Mouse (Mus musculus) myocyte (in vitro differentiated cells): ENCODE results near the gene Slc22a12.

ENCODE experiments used
- MAX ChIP-seq: IDR thresholded peaks from one replicate; pipeline ENCODE4 v1.6.1; 2011; ENCODE audit warnings: low read depth, mild to moderate bottlenecking, control low read depth
- MYOG ChIP-seq, 3 experiments: IDR thresholded peaks; one replicate each; pipeline ENCODE4 v1.6.1; 2011; ENCODE audit warnings: control low read depth in 2 of 3, low read depth in 2 of 3, mild to moderate bottlenecking in 2 of 3; ENCODE audit not compliant: insufficient read length in 2 of 3, control insufficient read depth in 1 of 3, insufficient read depth in 1 of 3
- POLR2A ChIP-seq: IDR thresholded peaks from one replicate; pipeline ENCODE4 v1.6.1; 2011; ENCODE audit warnings: low read depth, mild to moderate bottlenecking, control low read depth, moderate library complexity; ENCODE audit not compliant: insufficient read length
- POLR2AphosphoS2 ChIP-seq: IDR thresholded peaks from one replicate; pipeline ENCODE4 v1.6.1; 2011; ENCODE audit warnings: low read depth, control low read depth; ENCODE audit not compliant: insufficient read length
- REST ChIP-seq: IDR thresholded peaks from one replicate; pipeline ENCODE4 v1.6.1; 2011; ENCODE audit warnings: mild to moderate bottlenecking, control low read depth, moderate library complexity; ENCODE audit not compliant: insufficient read depth, insufficient read length
- TCF12 ChIP-seq: IDR thresholded peaks from one replicate; pipeline ENCODE4 v1.6.1; 2011; ENCODE audit warnings: mild to moderate bottlenecking, control low read depth; ENCODE audit not compliant: poor library complexity, insufficient read depth, severe bottlenecking
- TCF3 ChIP-seq: IDR thresholded peaks from one replicate; pipeline ENCODE4 v1.6.1; 2011; ENCODE audit warnings: low read depth, control low read depth; ENCODE audit not compliant: insufficient read length
- USF1 ChIP-seq: IDR thresholded peaks from one replicate; pipeline ENCODE4 v1.6.1; 2011; ENCODE audit warnings: low read depth, mild to moderate bottlenecking, control low read depth, moderate library complexity

DNA sequence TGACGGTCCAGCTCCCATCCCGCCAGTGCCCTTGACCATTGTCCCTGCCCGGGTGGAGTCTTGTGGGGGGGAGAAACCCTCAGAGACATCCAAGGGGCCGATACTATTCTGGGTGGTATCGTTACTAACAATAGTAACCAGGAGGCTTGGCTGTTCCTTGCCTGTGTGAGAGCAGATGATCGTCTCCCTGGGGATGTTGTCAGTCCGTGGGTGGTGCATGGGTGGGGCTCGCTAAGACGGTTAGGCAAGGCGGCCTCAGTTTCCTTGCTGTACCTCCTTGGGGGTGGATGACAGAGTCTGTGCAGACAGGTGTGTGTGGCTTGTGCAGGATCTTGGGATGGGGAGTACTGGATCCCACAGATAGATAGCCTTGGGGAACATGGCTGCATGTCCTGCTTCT, 35.4 kb downstream of the Slc22a12 start:
- TF ChIP-seq POLR2A: no peak
- TF ChIP-seq REST: no peak
- no peak for TF ChIP-seq USF1
- no peak for TF ChIP-seq TCF12
- no peak for TF ChIP-seq POLR2AphosphoS2
- TF ChIP-seq TCF3: no peak
- no peak for TF ChIP-seq MYOG (IDR thresholded peaks at IDR 0.05; ENCODE audit: control insufficient read depth in 1 of 3, insufficient read depth in 1 of 3, insufficient read length in 2 of 3, low read depth in 2 of 3)
- no peak for TF ChIP-seq MAX
